Mouse (Mus musculus): ENCODE data around the gene Schip1. TPM values are rescaled to one million over a fixed set of nuclear protein-coding genes. Genes with fewer than 3 reads are reported as not detected.

Gene Schip1
- polyA plus RNA-seq, 1 experiment from 2014 or later, result 163 TPM

DNA sequence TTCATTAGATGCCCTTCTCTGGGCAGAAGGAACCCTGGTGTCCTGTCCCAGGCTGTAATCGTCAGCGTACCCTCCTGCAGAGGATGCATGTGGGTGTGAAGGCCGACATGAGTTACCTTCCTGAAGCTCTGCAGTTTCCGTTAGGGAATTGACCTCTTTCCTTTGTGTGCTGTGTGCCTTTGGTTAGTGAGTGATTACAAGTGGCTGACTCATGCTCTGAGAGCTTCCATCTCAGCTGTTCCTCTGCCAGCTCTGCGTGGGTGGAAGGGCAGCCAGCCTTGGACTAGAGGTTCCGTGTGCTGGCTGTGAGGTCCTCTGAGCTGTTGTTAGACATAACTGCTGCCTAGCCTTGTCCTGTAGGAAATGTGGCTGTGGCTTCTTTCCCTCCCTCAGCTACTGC, 444.0 kb downstream of the Schip1 start:
- DNase-seq (ENCODE audit: low spot score) (no peak), ATAC-seq (ENCODE audit: low FRiP score) (no peak)
- Histone ChIP-seq H3K27ac (no peak overlapping the region; the same call in 1 of the 2 replicates), H3K4me3 (replicated peaks; ENCODE audit: low read length) (no peak overlapping the region), H3K4me1 (replicated peaks; ENCODE audit: control insufficient read depth, insufficient read depth, low read length) (0 out of 2 replicates have a peak, but pooled peaks cover 6% of the 10 kb centered on the region), H3K9ac (no peak overlapping the region), H3K9me3 (ENCODE audit: control insufficient read depth, low read length) (no peaks in the 10 kb centered on the region), H3K36me3 (replicated peaks; ENCODE audit: control insufficient read depth, insufficient read depth) (no peaks in the 10 kb centered on the region), H3K4me2 (replicated peaks) (no peak overlapping the region), H3K27me3 (ENCODE audit: control insufficient read depth, insufficient read depth, low read length) (no peaks in the 10 kb centered on the region)
- WGBS, result 64% methylated on average over 6 of the region's 6 CpGs

DNA sequence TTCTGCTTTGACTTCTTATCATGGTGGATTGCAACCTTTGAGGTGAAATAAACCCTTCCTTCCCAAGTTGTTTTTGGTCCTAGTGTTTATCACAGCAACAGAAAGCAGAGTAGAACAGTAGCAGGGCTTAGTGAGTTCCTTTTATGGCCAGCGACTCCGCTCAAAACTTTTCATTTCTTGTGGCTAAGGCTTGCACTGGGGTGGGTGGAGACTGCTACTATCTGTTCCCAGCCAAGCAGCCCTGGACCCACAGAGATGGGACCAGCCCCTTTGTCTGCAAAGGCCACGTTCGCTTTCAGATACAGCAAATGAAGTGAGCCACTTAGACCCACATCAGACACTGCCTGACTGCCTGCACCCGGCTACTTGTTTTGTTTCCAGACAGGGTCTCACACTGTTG, 446.3 kb downstream of the Schip1 start:
- no peaks in the 10 kb centered on the region for H3K9me3 ChIP-seq (ENCODE audit: control insufficient read depth, low read length)
- no peak for ATAC-seq (ENCODE audit: low FRiP score)
- 86% methylated on average over 5 of the region's 5 CpGs for WGBS

DNA sequence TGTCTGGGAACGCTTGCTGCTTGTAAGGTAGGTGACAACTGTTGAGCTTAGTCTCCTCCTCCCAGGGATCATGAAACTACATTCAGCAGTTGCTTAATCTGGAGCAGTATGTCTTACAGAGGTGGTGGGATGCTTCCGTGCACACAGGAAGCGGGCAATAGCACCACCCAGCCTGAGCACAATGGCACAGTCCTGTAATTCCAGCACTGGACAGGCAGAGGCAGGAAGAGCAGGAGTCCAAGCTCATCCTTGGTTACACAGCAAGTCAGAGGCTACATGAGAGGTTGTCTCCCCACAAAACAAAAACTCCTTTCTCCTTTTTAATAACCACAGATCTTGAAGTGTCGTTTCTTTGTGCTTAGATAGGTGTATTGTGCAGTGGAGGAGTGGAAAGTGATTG, 447.1 kb downstream of the Schip1 start:
- no peaks in the 10 kb centered on the region for H3K27me3 ChIP-seq (ENCODE audit: control insufficient read depth, insufficient read depth, low read length)
- no peaks in the 10 kb centered on the region for H3K9me3 ChIP-seq (ENCODE audit: control insufficient read depth, low read length)
- no peaks in the 10 kb centered on the region for H3K36me3 ChIP-seq (replicated peaks; ENCODE audit: control insufficient read depth, insufficient read depth)
- H3K4me1 ChIP-seq (replicated peaks; ENCODE audit: control insufficient read depth, insufficient read depth, low read length), result peaks cover 6% of the 10 kb centered on the region; the same call in 1 of the 2 replicates
- no peak overlapping the region for H3K4me2 ChIP-seq (replicated peaks)
- ATAC-seq (ENCODE audit: low FRiP score) (no peak), DNase-seq (ENCODE audit: low spot score) (no peak)
- H3K27ac ChIP-seq, result no peak overlapping the region
- H3K4me3 ChIP-seq (replicated peaks; ENCODE audit: low read length), result no peak overlapping the region
- no peak overlapping the region for H3K9ac ChIP-seq
- WGBS, result 86% methylated on average over 4 of the region's 4 CpGs

More for the DNA sequence above, 446.3 kb downstream of the Schip1 start:
- Histone ChIP-seq H3K27ac (no peak overlapping the region), H3K4me1 (replicated peaks; ENCODE audit: control insufficient read depth, insufficient read depth, low read length) (peaks cover 6% of the 10 kb centered on the region; the same call in 1 of the 2 replicates), H3K4me3 (replicated peaks; ENCODE audit: low read length) (no peak overlapping the region), H3K36me3 (replicated peaks; ENCODE audit: control insufficient read depth, insufficient read depth) (no peaks in the 10 kb centered on the region), H3K4me2 (replicated peaks) (no peak overlapping the region), H3K27me3 (ENCODE audit: control insufficient read depth, insufficient read depth, low read length) (no peaks in the 10 kb centered on the region), H3K9ac (no peak overlapping the region)
- DNase-seq (ENCODE audit: low spot score), result no peak

DNA sequence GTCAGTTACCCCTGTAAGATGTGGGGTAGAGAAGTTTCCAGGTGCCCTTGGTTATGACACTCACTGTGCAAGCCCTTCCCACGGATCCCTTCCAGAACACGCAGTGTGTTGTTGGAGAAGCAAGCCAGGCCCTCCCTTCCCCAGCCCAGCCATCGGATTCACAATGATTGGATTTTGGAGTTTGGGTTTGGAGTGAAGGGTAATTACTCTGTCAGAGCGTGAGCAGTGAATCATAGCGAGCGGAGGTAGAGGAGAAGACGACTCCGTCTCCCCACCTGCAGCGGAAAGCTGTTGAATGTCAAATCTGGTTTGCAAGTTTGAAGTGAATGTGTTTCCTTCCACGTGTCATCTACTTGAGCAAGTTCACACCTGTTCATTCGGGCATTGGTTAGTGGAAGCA, 447.7 kb downstream of the Schip1 start:
- DNase-seq (ENCODE audit: low spot score), result no peak
- 81% methylated on average over 11 of the region's 11 CpGs for WGBS
- Histone ChIP-seq H3K9ac (no peak overlapping the region), H3K4me3 (replicated peaks; ENCODE audit: low read length) (no peak overlapping the region), H3K36me3 (replicated peaks; ENCODE audit: control insufficient read depth, insufficient read depth) (no peaks in the 10 kb centered on the region), H3K27me3 (ENCODE audit: control insufficient read depth, insufficient read depth, low read length) (no peaks in the 10 kb centered on the region), H3K4me1 (replicated peaks; ENCODE audit: control insufficient read depth, insufficient read depth, low read length) (peaks cover 6% of the 10 kb centered on the region; the same call in 1 of the 2 replicates), H3K9me3 (ENCODE audit: control insufficient read depth, low read length) (no peaks in the 10 kb centered on the region), H3K4me2 (replicated peaks) (no peak overlapping the region), H3K27ac (no peak overlapping the region)
- ATAC-seq (ENCODE audit: low FRiP score), result no peak

DNA sequence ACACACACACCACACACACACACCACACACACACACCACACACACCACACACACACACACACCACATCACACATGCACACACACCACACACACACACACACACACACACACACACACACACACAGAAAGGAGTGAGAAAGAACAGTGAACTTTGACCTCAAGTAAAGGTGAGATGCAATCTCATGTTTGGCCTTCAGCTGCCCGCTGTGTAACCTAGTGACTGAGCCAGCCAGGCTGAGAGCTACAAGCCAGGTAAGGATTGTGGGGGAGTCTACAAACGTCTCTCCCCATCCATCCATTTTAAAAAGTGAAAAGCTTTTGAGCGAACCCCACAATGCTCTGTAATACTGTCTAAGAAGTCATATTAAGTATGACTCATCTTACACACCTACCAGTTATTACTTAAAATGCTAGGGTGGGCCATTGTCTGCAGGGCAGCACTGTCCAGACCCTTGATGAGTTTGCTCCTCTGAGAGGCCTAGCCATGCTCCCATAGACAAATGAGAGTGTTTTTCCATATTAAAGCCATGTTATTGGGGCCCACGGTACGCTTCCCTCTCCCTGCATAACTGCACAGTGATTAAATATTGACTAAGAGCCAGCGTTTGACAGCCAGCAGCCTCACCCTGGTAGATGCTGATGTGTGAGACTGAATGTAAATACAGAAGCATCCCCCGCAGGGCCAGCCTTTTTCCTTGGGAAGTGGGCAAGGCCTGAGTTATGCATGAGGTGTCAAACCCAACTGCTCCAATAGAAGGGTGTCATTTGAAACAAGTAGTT, 448.9 kb downstream of the Schip1 start:
- 0 out of 2 replicates have a peak overlapping the region, but pooled peaks have one; percentile 49 for H3K27ac ChIP-seq
- no peak overlapping the region for H3K9ac ChIP-seq
- H3K27me3 ChIP-seq (ENCODE audit: control insufficient read depth, insufficient read depth, low read length), result no peaks in the 10 kb centered on the region
- no peak overlapping the region for H3K4me2 ChIP-seq (replicated peaks)
- ATAC-seq (ENCODE audit: low FRiP score) (peak; percentile 77), DNase-seq (ENCODE audit: low spot score) (no peak)
- no peaks in the 10 kb centered on the region for H3K9me3 ChIP-seq (ENCODE audit: control insufficient read depth, low read length)
- 38% methylated on average over 7 of the region's 7 CpGs for WGBS
- no peak overlapping the region for H3K4me3 ChIP-seq (replicated peaks; ENCODE audit: low read length)
- no peaks in the 10 kb centered on the region for H3K36me3 ChIP-seq (replicated peaks; ENCODE audit: control insufficient read depth, insufficient read depth)
- peaks cover 3% of the 10 kb centered on the region; the same call in 1 of the 2 replicates for H3K4me1 ChIP-seq (replicated peaks; ENCODE audit: control insufficient read depth, insufficient read depth, low read length)

DNA sequence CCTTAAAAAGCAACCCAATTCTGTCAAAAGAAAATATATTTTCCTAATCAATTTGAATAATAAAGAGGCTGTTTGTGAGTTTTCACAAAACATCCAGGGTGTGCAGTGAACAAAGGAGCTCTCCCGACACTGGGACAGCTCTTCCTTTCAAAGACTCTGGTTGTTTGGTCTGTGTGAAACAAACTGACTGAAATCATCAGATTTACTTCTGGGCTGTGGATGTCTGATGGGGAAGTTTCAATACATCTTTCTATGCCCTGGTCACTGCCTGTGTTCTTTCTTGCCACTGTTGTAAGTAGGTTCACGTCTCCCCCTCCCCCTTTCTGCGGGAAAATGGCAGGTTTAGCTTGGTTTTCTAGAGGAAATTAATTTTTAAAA, 449.5 kb downstream of the Schip1 start:
- Histone ChIP-seq H3K27ac (no peak overlapping the region), H3K4me3 (replicated peaks; ENCODE audit: low read length) (no peak overlapping the region), H3K36me3 (replicated peaks; ENCODE audit: control insufficient read depth, insufficient read depth) (no peaks in the 10 kb centered on the region), H3K9me3 (ENCODE audit: control insufficient read depth, low read length) (no peaks in the 10 kb centered on the region), H3K27me3 (ENCODE audit: control insufficient read depth, insufficient read depth, low read length) (no peaks in the 10 kb centered on the region), H3K9ac (no peak overlapping the region), H3K4me2 (replicated peaks) (no peak overlapping the region), H3K4me1 (replicated peaks; ENCODE audit: control insufficient read depth, insufficient read depth, low read length) (no peaks in the 10 kb centered on the region; the same call in 1 of the 2 replicates)
- 48% methylated on average over 3 of the region's 3 CpGs for WGBS
- DNase-seq (ENCODE audit: low spot score) (no peak), ATAC-seq (ENCODE audit: low FRiP score) (peak; percentile 46)

DNA sequence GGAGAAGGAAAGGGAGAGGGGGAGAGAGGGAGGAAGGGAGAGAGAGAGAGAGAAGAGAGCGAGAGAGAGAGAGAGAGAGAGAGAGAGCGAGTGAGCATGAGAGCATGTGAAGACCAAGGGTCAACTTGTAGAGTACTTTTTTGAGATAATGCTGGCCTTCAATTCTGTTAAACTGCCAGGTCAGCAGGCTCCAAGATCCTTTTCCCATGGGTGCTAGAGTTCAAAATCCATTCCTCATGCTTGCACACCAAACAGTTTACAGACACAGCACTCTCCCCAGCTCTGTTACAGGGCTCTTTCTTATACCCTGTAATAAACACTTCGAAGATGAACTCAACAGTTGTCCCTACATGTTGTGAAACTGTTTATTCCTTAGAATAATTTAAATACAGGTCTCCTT, 450.1 kb downstream of the Schip1 start:
- WGBS, result 90% methylated on average over 3 of the region's 3 CpGs
- DNase-seq (ENCODE audit: low spot score), result no peak
- Histone ChIP-seq H3K9me3 (ENCODE audit: control insufficient read depth, low read length) (no peaks in the 10 kb centered on the region), H3K27me3 (ENCODE audit: control insufficient read depth, insufficient read depth, low read length) (no peaks in the 10 kb centered on the region), H3K27ac (no peak overlapping the region), H3K9ac (no peak overlapping the region), H3K4me3 (replicated peaks; ENCODE audit: low read length) (no peak overlapping the region), H3K36me3 (replicated peaks; ENCODE audit: control insufficient read depth, insufficient read depth) (no peaks in the 10 kb centered on the region), H3K4me2 (replicated peaks) (no peak overlapping the region), H3K4me1 (replicated peaks; ENCODE audit: control insufficient read depth, insufficient read depth, low read length) (no peaks in the 10 kb centered on the region; the same call in 1 of the 2 replicates)
- no peak for ATAC-seq (ENCODE audit: low FRiP score)

DNA sequence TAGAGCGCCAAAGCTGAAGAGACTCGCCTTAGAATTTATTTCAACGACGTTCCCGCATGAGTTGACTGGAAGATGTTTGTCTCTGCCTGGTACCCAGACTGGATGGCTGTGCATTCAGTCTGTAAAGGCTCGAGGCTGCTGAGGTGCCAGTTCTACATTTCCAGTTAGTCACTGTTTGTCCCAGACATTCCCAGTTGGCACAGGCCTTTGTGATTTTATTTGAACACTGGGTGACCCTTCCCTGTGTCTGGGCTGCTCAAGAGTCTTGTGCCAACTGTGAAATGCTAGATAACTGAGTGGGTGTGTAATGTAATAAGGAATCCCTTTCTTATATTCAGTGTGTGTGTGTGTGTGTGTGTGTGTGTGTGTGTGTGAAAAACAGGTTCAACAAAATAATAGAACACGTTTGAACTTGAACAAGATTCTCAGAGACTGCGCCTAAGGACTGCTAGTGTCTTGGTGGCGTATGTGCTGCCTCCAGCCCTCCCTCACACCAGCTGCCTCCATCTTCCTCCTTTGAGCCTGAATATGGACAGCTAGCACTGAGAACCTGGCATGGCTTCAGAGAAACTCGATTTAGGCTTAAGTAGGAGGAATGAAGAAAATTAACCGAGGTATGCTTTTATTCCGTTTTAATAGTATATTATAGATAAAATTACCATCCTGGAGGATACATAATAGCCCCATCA, 451.9 kb downstream of the Schip1 start:
- DNase-seq (ENCODE audit: low spot score) (no peak), ATAC-seq (ENCODE audit: low FRiP score) (no peak)
- H3K4me1 ChIP-seq (replicated peaks; ENCODE audit: control insufficient read depth, insufficient read depth, low read length), result no peaks in the 10 kb centered on the region; the same call in 1 of the 2 replicates
- H3K36me3 ChIP-seq (replicated peaks; ENCODE audit: control insufficient read depth, insufficient read depth), result no peaks in the 10 kb centered on the region
- no peak overlapping the region for H3K4me2 ChIP-seq (replicated peaks)
- no peaks in the 10 kb centered on the region for H3K27me3 ChIP-seq (ENCODE audit: control insufficient read depth, insufficient read depth, low read length)
- H3K4me3 ChIP-seq (replicated peaks; ENCODE audit: low read length), result no peak overlapping the region
- H3K27ac ChIP-seq, result no peak overlapping the region
- H3K9ac ChIP-seq, result no peak overlapping the region
- WGBS, result 70% methylated on average over 12 of the region's 12 CpGs
- H3K9me3 ChIP-seq (ENCODE audit: control insufficient read depth, low read length), result no peaks in the 10 kb centered on the region

DNA sequence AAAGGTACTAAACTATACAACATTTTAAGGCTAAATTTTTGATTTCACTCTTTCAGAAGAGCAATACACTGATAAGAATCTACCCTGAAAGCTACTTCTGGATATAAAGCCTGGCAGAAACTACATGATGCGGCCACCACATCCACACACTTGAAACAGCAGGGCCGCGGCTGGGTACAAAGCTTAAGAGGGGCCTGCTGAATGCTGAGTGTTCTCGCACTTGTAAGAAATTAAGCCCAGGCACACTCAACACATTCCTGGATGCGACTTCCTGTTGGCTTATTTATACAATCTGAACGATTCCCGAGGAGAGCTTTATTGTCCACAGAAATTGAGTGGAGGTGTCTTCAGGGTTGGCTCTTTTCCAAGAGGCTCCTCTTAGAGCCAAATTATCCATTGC, 452.6 kb downstream of the Schip1 start:
- no peak for ATAC-seq (ENCODE audit: low FRiP score)
- H3K9me3 ChIP-seq (ENCODE audit: control insufficient read depth, low read length), result no peaks in the 10 kb centered on the region
- 61% methylated on average over 7 of the region's 7 CpGs for WGBS

More for the DNA sequence above, 452.6 kb downstream of the Schip1 start:
- Histone ChIP-seq H3K4me3 (replicated peaks; ENCODE audit: low read length) (no peak overlapping the region), H3K36me3 (replicated peaks; ENCODE audit: control insufficient read depth, insufficient read depth) (no peaks in the 10 kb centered on the region), H3K4me1 (replicated peaks; ENCODE audit: control insufficient read depth, insufficient read depth, low read length) (no peaks in the 10 kb centered on the region; the same call in 1 of the 2 replicates), H3K27ac (no peak overlapping the region), H3K9ac (no peak overlapping the region), H3K27me3 (ENCODE audit: control insufficient read depth, insufficient read depth, low read length) (no peaks in the 10 kb centered on the region), H3K4me2 (replicated peaks) (no peak overlapping the region)
- DNase-seq (ENCODE audit: low spot score), result no peak

Measured in hindbrain, embryonic 14.5 days (tissue).